Mouse (Mus musculus): ENCODE results near the gene 4921530L21Rik. TPM values are rescaled to one million over a fixed set of nuclear protein-coding genes. Genes with fewer than 3 reads are reported as not detected.

4921530L21Rik gene
- polyA plus RNA-seq (2014; fragmentation: Illumina TruSeq; extraction: RNeasy Lipid Tissue Mini Kit (QIAGEN cat#74804); ENCODE audit: low read depth, low replicate concordance) = 164 TPM

GRCm38 (mm10) chr14:95880954-95881353, at the start of gene 4921530L21Rik:
Gene 4921530L21Rik (plus strand): TSS chr14:95881254.

